Mouse (Mus musculus) adrenal gland, postnatal 14 days (tissue): ENCODE measurements around the gene Adgrg2. TPM values are rescaled to one million over a fixed set of nuclear protein-coding genes. Genes with fewer than 3 reads are reported as not detected.

Experiments used
- DNase-seq: peaks from one replicate; pipeline ENCODE4 v3.0.0; 2021; ENCODE audit warnings: mixed read lengths
- total RNA-seq: library from RNA; stranded (reverse); gene quantifications from 2 replicates; pipeline ENCODE4 v1.2.3, GENCODE M21; 2021

Adgrg2 gene
- total RNA-seq, 1 experiment from 2014 or later = 1.5 TPM

DNA sequence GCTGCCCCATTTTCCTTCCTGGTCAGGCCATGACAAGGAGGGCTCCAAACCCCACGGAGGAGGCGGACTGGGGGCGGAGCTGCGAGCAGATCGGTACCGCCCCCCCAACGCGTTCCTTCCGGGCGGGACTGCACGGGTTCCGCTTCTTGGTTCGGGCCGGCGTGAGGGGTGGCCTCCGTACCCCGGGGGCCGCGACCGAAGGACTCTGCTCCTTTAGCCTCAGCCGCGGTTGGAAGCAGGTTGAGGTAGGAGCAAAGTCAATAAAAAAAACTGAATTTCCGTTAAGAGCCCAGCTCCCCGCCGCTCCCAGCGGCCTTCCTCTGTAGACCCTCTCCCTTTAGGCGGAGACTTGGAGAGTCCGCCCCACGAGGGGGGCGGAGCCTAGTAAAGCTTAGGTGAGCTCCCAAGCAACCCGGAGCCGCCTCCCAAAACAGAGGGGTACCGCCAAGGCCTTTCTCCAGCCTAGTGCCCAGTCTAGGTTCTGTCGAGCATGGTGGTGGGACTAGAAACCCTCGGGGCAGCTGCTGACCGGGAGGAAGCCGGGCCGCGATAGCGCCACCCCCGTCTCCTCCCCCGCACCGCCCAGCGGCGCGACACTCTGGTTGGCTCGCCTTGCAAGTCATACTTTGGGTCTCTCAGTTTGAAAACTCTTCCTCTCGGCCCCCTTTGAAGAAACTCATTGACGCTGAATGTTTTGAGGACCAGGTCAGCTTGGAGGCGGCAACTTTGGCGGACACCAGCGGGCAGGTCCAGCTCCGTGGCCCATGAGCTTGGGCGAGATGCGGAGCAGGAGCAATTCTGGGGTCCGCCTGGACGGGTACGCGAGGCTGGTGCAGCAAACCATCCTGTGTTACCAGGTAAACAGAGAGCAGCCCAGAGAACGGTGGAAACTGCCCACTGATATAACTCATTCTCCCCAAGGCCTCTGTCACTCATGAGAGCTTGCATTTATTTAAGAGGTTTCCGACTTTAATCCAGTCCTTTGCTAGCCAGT, 111.9 kb downstream of the Adgrg2 start, which contains the start of gene Phka2:
TSS of gene Phka2 (plus strand) at position 119 of the 994 bp plus-strand sequence.
- DNase-seq = peak; percentile 90

DNA sequence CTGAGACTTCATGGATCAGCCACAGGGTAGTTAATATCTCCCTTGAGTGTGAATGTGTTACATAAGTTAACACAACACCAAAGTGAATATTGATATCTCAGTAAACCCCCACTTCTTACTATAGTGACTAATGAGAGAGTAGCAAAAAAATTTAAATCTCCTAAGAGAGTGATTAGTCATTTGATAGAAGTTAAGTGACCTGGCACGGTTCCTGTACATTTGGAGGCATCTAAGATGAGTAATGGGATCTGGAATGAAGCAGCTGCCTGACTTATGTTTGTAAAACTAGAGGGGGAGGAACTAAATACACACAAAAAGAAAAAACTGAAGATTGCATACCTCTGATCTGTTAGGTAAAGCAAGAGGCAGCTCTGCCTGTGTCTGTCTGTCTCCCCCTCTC, 118.6 kb downstream of the Adgrg2 start:
- peak; percentile 17 for DNase-seq

DNA sequence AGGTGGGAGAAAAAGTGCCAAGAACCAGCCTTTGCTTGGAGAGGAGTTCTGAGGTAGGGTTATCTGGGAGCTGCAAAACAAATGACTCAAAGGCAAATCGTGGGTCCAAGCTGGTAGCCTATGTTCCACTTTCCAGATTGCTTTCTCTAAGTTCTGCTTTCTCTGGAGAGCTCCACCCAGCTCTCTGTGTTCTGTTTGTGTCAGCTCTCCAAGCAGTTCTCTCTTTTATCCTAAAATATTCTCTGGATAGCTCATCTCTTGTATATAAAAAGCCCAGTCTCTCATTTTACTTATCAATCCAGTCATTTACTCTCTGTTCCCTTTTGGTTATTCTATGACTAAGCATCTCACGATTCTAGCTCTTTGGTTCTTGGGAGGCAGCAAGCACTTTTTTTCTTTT, 119.7 kb downstream of the Adgrg2 start:
- no peak for DNase-seq

DNA sequence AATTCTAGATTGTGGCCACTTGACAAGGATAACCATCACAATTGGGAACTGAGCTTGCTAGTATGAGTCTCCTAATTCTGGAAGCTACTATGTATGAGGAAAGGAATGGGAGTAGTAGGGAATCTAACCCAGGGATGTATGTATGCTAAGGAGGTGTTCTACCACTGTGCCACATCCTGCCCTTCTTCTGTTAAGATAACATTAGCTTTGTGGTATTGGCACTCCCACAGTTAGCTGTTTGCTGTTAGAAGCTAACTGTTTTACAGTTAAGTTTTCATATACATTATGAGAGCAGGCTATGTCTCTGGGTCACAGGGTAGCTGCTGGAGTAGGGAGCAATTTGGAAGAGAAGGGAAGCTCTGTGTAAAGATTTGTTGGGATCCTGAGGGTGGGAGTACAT, 125.5 kb downstream of the Adgrg2 start:
- DNase-seq = no peak

DNA sequence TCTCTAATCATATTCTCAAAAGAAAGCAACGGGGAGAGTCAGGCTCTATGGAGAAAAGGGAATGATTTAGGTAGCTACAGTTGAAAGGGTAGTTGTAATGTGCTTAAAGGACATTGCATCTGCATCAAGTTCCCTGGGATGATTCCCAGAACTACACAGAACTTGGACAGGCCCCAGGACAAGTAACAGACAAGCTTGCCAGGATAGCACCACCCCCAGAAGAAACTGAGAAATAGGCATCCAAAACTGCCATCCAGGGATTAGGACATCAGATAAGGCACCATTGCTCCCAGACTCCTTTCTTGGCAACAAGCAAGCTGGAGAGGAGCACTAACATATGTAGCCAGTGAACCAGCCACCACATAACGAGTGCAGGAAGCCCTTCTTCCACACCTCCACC, 152.3 kb downstream of the Adgrg2 start:
- DNase-seq = peak; percentile 6

Other genes with a start within 250 kb of the Adgrg2 start
- gene Phka2, start 111.5 kb downstream of the Adgrg2 start, total RNA-seq = 25.3 and 27.5 TPM in 2 replicates